Mouse (Mus musculus) bone marrow, adult 2 months (tissue): ENCODE results near the gene Dzip1l.

Experiments used
- CTCF ChIP-seq: fragments of 200-500 bp; IDR thresholded peaks from 2 replicates; pipeline ENCODE4 v1.5.1; 2011; ENCODE audit warnings: low read length, control low read depth; ENCODE audit not compliant: control insufficient read depth, insufficient read depth
- POLR2A ChIP-seq: fragments of 200-500 bp; IDR thresholded peaks from 2 replicates; pipeline ENCODE4 v1.6.1; 2011; ENCODE audit warnings: low read depth, mild to moderate bottlenecking, control low read depth, low read length, borderline replicate concordance; ENCODE audit not compliant: control insufficient read depth

GRCm38 (mm10) chr9:99717134-99717533 is 87.8 kb downstream of the Dzip1l start, which contains the start of gene Cldn18:
- no peak for TF ChIP-seq POLR2A
- TF ChIP-seq CTCF, result no peak
